Mouse (Mus musculus) small intestine, adult 2 months (tissue): ENCODE data around the gene Senp7.
"Not testable (repeated sequence)": the region's sequence is repeated elsewhere in the genome, so short reads cannot be mapped to it uniquely, and the experiment has no call there.

Experiments
- CTCF ChIP-seq: fragments of 200-500 bp; IDR thresholded peaks from 2 replicates; pipeline ENCODE4 v1.5.1; 2012; ENCODE audit warnings: low read depth, mild to moderate bottlenecking, control low read depth, inconsistent platforms, low read length, moderate library complexity, mixed read lengths; ENCODE audit not compliant: insufficient replicate concordance, insufficient read length; ENCODE audit errors: extremely low read depth
- POLR2A ChIP-seq: fragments of 200-500 bp; IDR thresholded peaks from 2 replicates; pipeline ENCODE4 v1.6.1; 2012; ENCODE audit warnings: low read depth, mild to moderate bottlenecking, control low read depth, inconsistent platforms, low read length, moderate library complexity

DNA sequence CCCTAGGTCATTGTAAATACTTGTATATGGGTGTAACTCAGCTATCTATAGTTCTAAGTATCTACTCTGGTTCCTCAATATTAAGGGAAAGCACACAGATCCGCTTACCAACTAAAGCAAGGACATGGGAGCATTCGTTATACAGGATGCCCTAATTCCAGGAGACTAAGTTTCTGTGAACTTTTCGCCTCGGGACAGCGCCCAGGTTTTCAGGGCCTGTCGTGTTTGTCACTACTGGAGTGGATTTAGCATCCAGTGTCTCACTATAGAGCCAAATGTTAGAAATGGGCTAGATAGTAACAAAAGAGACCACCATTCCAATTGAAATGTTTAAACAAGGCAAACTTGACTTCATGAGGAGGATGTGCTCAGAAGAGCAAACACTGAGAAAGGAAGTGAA lies 25.0 kb downstream of the Senp7 start:
- not testable (repeated sequence) for TF ChIP-seq CTCF, POLR2A
